Mouse (Mus musculus) retina, embryonic 14.5 days (tissue): ENCODE results near the gene Dyrk1a.

Source experiments
- DNase-seq: peaks from one replicate; pipeline ENCODE4 v3.0.0-alpha.2; 2015; ENCODE audit warnings: low spot score

The Dyrk1a gene

DNA sequence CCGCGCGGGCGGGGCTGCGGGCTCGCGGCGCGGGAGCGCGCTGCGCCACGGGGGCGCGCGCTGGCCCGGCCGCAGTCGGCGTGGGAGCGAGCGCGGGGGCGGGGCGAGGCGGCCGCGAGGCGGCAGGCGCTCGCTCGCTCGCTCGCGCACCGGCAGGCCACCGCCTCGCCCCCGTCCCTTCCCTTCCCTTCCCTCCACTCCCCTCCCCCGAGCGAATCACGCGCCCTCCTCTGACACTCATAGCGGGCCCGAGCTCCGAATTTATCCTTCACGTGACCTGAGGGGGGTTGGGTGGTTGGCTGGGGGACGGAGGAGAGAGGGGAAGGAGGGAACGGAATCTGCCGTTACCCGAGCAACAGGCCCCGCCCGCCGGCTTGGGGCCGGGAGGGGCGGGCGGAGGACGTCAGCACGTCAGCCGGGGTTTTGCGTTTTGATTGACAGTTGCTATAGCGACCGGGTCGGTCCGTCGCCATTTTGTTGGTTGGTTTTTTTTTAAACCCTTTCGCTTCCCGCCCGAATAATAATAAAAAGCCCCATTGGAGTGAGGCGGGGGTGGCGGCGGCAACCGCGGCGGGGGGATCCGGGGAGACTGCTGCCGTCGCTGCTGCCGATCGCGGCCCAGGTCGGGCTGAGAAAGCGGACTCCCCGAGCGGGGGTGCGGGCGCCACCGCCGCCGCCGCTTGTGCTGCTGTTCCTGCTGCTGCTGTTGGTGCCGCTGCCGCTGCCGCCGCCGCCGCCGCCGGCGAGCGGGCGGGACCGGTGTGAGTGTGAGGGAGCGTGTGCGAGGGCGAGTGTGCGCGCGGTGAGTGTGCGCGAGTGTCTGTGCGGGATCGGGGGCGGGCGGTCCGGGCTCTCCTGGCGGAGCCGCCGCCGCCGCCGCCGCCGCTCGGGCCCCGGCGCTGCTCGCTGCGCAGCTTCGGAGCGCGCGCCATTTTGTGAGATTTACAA is at the start of gene Dyrk1a:
TSS of gene Dyrk1a (plus strand) at position 782 of the 948 bp plus-strand sequence.
- peak; percentile 99 for DNase-seq

DNA sequence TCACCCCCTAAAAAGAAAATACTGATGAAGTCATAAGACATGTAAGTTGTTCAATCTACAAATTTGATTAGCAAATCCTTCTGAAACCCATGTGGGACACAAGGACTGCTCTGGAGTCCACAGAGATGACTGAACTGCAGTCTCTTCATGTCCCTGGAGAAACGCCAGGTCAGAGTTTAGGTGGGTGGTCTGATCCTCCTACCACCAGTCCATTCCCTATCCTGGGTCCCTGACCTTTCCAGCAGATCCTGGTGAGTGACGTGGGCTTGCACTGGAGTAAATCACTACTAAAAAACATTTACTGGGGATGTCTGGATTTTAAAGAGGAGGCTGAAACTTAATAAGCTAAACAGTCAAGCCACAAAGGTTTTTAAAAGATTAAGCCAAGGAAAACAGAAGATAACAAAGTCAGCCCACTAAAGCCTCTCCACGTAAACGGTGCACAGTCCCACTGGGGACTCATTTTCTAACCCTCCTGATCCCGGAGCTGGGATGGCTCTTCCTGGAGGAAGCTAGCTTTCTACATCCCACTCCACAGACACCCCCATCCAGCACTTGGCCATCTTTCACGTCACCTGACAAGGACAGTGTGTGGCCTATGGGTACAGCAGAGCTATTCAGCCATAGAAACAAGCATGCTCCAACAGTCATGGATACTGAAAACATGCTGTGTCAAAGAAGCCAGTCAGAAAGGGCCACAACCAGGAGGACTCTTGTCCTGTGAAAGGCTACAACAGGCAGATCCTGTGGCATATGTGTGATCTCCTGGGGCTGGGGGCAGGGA is 46.0 kb upstream of the Dyrk1a start:
- no peak for DNase-seq

DNA sequence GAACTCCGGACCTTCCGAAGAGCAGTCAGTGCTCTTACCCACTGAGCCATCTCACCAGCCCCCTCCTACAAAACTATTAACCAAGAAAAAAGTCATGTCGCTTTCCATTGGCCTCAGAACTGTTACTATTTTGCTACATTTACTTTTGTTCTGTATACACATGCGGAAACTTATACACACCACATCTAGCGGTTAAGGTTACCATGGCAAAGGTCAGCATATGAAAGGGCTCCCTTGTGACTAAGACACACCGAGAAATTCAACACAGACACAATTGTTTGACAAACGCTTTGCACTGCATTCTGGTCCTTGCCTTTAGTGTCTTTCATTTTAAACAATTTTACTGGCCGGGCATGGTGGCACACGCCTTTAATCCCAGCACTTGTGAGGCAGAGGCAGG is 45.1 kb upstream of the Dyrk1a start:
- no peak for DNase-seq

DNA sequence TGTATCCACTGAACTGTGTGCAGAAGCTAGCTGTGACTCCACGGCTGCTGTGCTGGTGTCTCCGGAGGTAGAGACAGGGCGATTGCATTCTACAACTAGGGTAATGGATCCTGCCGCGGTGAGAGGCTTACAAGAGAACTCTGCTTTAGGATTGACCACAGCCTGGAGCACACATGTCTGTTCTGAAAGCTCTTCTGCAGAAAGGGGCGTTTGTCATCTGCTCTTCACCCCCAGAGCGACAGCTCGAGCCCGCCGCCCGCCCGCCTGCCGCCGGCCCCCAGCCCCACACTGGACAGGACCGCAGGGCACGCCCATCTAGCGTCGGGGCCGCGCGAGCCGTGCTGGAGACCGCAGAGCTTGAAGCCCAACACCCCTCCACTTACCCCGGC is 43.9 kb upstream of the Dyrk1a start:
- no peak for DNase-seq

DNA sequence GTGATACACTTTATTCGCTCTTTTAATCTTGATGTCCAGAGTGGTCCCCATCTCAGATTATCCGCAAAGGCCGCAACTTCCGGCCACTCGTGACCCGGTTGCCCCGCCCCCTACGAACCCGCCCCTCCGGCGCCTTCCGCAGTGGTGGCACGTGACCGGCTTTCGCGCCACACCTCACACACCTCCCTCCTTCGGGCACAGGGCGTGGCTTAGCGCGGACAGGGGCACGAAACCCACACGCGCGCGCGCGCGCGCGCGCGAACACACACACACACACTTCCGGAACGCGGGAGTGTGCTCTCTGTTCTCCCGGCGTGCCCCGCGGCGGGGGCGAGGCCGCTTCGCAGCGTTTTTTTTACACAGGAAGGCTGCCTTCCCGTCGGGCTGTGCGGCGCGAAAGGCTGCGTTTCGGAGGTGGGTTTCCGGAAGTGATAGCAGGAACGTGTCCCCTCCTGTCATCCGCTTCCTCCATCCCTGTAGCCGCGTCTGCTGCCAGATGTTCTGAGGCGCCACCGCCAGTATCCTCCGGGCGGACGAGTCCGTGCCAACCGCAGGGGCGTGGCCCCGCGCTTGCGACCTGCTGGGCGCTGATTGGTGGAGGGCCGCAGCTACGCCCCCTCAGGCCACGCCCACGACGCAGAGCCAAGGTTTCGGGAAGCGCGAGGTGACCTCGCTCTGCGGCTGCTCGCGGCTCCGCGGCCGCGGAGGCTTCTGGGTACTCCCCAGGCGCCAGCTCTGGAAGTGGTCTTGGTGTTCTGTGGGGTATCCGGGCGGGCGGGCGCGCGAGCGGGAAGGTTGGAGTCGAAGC is 43.3 kb upstream of the Dyrk1a start, which contains the start of gene Vps26c:
TSS of gene Vps26c (minus strand) at position 487 of the 808 bp plus-strand sequence.
- peak; percentile 97 for DNase-seq

DNA sequence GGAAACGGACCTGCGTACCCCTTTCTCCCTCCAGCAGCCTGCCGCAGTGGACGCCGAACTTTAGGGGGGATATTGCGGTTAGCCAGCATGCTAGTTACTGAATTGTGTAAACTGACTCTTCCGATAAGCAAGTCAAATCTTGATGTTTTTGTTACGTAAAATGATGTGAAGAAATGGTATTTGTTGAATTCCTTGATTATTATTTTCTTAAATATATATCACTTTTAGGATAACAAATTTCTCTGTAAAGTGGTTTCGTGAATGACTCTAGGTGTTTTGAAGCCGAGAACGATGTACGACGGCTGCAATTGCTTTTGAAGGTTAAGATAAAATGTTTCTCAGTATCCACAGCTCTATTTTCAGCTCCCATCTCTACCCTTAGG is 42.7 kb upstream of the Dyrk1a start:
- no peak for DNase-seq

DNA sequence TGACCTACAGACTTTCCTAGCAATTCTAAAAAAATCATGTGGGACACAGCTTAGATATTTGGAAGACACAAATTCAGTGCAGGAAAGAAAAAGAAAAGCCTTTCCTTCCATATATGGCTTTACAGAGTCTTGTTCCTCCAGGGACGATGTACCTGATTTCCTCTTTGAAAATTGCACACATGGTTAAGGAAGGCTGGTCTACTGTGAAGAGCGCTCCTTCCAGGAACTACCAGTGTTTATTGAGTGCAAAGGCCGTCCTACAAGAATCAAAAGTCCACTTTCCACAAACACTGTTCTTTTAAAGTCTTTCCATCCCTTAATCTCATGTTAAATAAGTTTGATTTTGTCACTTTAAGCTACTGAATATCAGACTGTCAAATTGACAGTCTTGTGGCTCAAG is 42.3 kb upstream of the Dyrk1a start:
- DNase-seq = no peak

DNA sequence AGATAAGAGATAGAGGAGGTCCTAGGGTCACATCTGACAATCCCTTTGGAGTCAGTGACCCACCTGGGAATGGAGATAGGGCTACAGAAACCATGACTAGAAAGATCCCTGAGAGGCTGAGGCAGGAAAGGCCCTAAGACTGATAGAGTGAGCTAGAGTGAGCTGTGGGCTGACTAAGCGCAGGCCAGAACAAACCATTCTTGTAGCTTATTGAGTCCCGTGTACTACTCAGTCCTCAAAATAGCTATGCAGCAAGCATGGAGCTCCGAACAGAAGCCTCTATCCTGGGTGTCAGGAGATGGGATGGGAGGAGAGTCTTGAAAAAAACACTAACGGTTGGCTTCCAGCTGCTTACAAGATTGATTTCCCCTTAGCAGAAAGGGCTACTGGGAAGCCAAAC is 38.5 kb upstream of the Dyrk1a start:
- no peak for DNase-seq

DNA sequence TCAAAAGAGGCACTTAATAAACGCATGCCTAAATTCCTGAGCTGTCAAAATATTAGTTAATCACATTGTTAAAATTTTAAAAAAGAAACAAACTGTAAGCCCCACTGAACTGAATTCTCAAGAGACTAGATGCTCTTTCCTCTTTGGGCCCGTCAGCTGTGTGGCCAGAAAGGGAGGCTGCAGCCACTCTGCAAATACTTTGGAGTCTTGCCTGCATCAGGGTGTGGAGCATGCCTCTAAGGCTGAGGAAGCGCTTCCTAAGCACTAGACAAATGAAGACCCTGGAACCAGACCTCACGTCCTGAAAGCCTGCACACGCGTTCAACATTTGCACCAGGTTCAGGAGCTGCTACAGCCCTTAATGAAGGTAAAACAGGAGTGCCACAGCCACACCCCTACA is 36.1 kb upstream of the Dyrk1a start:
- no peak for DNase-seq

DNA sequence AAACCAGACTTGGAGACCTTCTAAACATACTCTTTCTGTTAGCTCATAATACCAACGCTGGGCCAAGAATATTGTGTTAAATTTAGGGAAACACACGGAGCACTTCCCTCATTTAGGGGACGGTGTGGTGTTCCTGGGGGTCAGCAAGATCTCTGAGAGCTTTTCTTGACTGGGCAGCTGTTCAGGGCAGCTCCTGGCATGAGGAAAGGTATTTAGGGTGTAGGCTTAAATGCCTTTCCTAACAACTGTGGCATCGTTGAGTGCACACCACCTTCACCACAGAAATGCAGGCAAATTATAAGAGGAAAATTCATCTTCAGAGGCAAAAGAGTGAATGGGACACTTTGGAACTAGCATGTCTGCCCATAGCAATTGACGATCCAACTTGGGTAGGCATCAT is 34.1 kb upstream of the Dyrk1a start:
- no peak for DNase-seq

DNA sequence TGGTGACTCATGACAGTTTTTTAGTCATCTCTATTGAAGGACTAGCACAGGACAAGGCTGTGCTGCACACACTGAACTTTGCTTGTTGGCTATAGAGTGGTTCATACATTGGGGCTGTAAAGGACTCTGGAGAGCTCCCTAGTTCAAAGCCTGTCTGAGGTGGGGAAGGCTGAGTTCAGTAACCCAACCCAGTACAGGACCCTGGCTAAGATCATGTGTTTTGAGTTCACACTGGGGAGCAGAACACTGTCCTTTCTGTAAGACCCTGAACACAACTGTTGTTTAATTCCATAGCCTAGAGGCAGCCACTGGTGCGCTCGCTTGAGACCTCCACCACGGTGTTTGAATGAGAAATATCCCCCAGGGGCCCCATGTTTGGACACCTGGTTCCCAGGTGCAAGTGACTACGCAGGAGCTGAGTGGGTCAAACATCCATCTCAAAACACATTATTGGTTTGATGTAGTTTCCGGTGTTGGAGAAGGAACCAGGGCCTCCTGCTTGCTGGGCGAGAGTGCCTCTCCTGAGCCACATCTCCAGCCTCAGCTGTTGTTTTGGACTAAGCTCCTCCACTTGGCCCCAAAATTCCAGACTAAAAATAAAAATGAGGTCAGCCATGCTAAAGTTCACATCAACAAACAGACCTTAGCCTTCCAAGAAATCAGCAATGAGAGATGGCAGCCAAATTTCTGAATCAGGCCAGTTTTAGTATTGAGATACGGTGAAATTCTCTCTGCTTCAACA is 33.2 kb upstream of the Dyrk1a start:
- DNase-seq = no peak

DNA sequence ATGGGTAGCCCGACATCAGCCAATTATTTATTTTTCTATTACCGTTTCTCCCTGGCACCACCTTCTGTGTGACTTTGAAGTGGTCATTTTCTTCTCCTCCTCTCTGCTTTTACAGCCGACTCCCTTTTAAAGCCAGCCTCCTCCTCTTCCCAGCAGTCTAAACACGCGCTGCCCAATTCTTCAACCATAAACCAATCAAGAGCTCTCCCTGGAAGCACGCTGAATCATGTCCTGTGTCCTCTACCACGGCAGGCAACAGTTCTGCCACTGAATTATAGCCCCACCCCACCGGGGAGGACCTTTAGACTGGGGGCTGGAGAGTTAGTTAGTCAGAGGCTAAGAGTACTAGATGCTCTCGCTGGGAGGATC is 32.7 kb upstream of the Dyrk1a start:
- no peak for DNase-seq

DNA sequence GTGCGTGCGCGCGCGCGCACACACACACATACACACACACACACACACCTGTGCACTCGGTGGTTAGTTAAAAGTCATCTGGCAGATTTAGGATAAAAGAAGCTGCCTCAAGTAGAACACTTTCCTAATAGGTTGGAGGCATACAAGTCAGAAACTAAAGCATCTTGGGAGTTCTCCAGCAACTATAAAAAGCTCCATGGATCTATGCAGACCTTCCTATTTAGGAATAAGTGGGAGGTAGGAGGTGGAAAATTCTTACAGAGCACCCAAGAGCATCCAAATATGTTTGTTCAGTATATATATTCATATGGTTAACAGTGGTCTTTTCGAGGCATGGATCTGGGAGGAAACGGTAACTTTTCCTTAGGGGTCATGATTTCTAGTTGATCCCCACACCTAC is 29.7 kb upstream of the Dyrk1a start:
- no peak for DNase-seq

DNA sequence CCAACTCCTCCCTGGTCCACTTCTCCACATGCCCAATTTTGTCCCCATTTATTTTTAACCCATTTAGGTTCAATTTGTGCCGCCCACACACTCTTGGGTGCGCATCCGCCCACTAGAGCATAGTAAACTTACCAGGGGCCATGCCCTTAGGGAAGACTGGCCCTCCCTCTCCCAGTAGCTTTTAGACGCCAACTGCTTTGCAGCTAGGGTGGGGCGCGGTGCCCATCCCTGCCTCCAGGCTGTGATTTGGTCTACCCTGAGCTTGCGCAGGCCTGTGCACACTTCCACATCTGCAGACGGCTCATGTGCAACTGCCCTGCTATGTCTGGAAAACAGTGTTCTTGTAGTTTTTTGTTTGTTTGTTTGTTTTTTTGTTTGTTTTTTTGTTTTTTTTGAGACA is 26.9 kb upstream of the Dyrk1a start:
- DNase-seq = no peak

DNA sequence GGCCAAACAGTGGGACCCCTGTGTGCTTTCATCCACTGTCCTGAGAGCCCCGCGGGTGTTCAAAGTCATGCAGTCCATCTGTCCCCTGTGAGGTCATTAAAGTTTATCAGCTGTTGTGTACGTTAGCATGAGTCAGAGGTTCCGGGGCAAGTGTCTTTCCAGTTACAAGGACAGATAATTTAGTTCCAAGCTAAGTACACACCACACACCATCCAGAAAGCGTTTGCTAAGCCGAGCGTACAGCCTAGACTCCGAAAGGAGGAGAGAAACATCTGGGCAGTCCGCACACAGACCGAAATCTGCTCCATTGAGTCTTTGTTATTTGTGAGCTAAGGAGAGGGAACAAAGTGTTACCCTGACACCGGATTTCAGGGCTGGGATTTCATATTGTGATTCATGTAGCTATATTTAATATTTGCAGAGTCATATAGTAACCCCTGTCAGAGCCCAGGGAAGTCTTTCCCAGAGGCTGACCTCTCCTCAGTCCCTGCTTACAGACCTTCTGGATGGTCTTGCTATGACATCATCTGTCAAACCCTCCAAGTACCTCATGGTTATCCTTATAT is 25.2 kb upstream of the Dyrk1a start:
- no peak for DNase-seq

DNA sequence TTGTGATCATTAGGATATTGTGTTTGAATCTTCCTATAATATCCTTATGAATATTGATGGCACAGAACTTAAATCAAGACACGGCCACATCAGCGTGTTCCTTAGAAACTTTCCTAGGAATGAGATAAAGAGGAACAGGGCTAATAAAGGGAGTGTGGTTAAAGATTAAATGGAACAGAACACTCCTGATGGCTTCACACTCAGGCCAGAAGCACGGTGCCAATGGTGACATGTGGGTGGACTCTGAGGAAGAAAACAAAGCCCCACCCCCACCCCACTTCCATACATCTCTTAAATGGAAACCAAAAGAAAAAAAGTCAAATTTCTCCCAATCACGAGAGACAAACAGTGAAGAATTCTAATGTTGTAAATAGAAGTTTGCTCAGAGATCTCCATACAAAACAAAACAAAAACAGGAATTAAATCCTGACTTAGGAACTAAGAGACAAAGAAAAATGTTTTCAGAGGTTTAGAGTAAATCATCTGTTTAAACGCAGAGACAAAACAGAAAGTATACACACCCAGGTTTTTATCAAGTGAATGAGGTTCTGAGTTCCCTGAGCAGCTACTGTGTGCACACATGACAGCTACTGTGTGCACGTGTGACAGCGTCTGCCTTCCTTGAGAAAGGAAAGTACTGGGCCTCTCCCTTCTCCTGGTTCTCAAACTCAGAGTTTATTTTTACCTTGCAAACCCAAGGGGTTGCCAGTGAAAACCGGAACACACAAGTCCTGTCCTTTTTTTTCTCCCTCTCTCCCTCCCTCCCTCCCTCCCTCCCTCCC is 23.8 kb upstream of the Dyrk1a start:
- no peak for DNase-seq

DNA sequence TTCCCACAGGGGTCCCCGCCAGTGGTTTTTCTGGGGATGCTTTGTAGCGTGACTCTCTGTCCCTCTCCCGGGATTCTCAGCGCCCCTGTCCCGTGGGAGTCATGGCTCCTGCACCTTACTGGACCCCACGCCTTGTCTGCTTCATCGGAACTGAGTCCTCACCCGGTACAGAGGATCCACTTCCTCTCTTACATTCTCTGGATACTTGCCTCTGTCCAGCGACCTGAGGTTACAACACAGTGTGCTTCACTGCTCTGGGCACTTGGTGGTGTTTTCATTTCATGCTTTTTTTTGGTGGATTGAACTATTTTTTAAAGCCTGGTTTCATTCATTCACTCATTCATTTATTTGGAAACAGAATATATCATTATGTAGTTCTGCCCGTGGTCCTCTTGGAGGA is 20.0 kb upstream of the Dyrk1a start:
- DNase-seq = no peak

DNA sequence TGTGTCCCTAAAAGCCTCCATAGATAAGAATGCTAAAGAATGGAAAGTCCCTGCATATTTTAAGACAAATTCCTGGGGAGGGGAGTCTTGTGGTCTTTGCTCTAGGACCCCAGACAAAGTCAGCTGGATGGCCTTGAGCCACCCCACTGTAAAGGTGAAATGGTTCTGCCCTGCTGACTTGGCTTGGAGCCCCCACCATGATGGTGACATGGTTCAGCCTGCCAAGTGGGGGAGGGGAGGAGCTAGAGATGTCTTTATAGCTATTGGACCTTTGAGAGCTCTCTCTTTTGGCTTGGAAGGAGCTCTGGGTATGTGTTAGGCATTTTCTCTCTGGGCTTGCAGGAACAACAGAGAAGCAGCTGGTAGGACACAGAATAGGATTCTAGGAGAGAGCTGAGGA is 17.9 kb upstream of the Dyrk1a start:
- peak; percentile 34 for DNase-seq

DNA sequence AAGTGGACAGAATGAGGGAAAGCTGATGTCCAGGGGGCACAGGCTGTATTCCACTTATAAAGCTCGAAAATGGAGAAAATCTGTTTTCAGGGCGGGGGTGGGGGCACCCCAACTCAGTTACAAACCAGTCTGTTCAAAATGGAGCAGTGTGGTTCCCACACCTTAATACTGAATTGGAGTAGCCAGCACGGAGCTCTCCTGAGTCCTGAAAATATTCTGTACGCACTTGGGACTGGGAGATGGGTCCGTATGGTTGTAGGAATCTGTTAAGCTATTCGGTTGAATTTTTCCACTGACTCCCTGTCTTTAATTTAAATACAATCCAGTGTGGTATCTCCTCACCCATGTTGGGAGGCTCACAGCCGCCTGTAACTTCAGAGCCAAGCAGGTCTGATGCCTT is 14.5 kb upstream of the Dyrk1a start:
- no peak for DNase-seq

DNA sequence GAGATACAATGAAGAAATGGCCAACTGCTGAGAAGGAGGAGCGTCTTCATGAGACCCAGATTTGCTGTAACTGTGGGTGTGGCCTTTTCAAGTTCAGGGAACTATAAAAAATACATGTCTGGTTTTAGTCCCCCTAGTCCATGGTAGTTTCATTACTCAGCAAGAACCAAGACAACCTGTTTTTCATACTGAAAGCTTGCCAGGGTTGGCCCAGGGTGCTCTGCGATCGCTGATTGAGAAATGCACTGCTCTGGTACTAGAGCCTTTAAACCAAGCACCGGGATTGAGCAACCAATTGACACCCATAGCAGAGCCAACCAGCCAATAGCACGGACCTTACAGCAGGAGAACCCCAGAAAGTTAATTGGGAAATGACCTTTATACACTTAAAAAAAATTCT is 13.6 kb upstream of the Dyrk1a start:
- DNase-seq = no peak

DNA sequence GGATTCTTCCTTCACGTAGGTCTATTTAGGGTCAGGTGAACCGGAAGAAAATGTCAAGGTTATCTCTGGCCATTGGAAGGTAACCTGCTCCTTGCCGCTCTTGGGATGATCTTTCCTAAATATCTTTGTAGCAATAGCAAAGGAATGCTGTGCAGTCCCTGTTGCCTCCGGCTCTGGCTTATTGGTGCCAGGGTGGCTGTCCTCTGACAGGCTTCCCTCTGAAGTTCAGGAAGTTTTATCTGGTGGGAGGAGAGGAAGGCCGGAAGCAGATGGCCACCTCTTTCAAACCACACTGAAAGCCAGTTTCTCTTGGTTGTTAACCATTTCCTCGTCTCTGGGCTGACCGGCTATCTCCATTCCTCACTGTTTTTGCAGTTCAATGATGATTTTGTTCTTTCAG is 10.5 kb upstream of the Dyrk1a start:
- DNase-seq = no peak
